Comparison of ENCODE assay signal across 27 mouse cellular contexts in the genomic region with DNA sequence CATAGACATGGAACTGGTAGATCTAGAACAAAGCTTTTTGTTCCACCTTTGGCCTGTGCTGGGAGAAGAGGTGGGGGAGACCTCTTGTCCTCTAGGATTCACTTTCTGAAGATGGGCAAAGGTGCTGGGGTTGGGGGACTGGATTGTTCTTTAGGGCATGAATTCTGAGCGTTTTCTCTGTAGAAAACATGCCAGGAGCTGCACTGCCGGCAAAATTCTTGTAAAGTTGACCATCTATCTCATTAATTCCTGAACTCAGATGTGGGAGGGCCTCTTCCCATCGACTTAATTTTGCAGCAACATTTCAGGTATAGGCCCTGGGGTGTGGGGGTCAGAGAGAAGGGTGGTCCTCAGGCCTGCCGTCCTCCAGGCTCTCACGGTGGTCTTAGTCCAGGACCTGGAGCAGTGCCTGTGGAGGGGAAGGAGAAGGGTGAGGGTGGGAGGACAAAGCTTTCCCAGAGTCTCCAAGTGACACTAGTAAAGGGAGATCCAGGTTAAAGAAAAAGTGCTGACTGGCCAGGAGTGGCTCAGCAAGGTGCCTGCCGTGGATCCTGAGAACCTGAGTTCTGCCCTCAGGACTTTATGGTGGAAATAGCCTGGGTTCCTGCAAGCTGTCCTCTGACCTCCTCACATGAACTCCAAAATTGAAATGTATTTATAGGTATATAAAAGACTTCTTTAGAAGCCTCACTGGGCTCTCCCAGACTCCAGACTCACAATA. TPM values are rescaled to one million over a fixed set of nuclear protein-coding genes. Genes with fewer than 3 reads are reported as not detected.
A peak's percentile ranks its signal among the peaks of the same experiment; 100 is the strongest.
DNase-seq lines count a peak whose midpoint lies in the region; ATAC-seq and TF ChIP-seq lines count a peak whose summit lies in the region.
"Had no signal": no experiment of that assay in that cellular context is flagged by ENCODE, and none has a peak within 500 bp of the region (broad histone marks: within the 10 kb centered on the region; RNA-seq: fewer than 3 reads in every experiment).

No protein-coding gene starts in this region.

- peak overlapping the region; percentile 10 for H3K27ac ChIP-seq in kidney, embryonic 15.5 days
- peak overlapping the region; percentile 35; the same call in 1 of the 2 replicates for H3K27ac ChIP-seq in ES-Bruce4 (ENCODE audit: insufficient read depth, low read length)
- H3K27ac ChIP-seq in limb, embryonic 13.5 days = peak overlapping the region; percentile 22; the same call in 1 of the 2 replicates
- H3K27ac ChIP-seq: forebrain, embryonic 10.5 days; heart, embryonic 15.5 days; hindbrain, embryonic 15.5 days; left cerebral cortex, adult 2 months; neural tube, embryonic 15.5 days had no signal

- no peaks in the 10 kb centered on the region for H3K9me3 ChIP-seq in kidney, embryonic 15.5 days (replicated peaks)
- no peaks in the 10 kb centered on the region for H3K9me3 ChIP-seq in ES-Bruce4 (replicated peaks; ENCODE audit: control insufficient read depth, insufficient read depth, low read length, poor library complexity, severe bottlenecking)
- no peaks in the 10 kb centered on the region for H3K9me3 ChIP-seq in limb, embryonic 13.5 days
- H3K9me3 ChIP-seq: embryonic facial prominence, embryonic 15.5 days; forebrain, embryonic 10.5 days; heart, embryonic 15.5 days; hindbrain, embryonic 15.5 days; limb, embryonic 12.5 days; neural tube, embryonic 15.5 days had no signal

- peaks cover 10% of the 10 kb centered on the region for H3K4me1 ChIP-seq in kidney, embryonic 15.5 days
- no peaks in the 10 kb centered on the region for H3K4me1 ChIP-seq in ES-Bruce4 (ENCODE audit: control insufficient read depth, insufficient read depth, low read length)
- peaks cover 10% of the 10 kb centered on the region for H3K4me1 ChIP-seq in limb, embryonic 13.5 days

- TF ChIP-seq EP300 in ES-Bruce4 (IDR thresholded peaks at IDR 0.05; ENCODE audit: insufficient read depth, low read depth, low read length) = no peak

- no peak for TF ChIP-seq CTCF in ES-Bruce4 (IDR thresholded peaks at IDR 0.05; ENCODE audit: low read depth, low read length)

- H3K9ac ChIP-seq in kidney, embryonic 15.5 days = no peak overlapping the region
- H3K9ac ChIP-seq in ES-Bruce4 (ENCODE audit: low read depth, poor library complexity, severe bottlenecking) = no peak overlapping the region
- no peak overlapping the region for H3K9ac ChIP-seq in limb, embryonic 13.5 days
- H3K9ac ChIP-seq: embryonic facial prominence, embryonic 15.5 days; heart, embryonic 15.5 days; hindbrain, embryonic 15.5 days; limb, embryonic 12.5 days; lung, embryonic 14.5 days; neural tube, embryonic 15.5 days had no signal

- H3K27me3 ChIP-seq in kidney, embryonic 15.5 days = no peaks in the 10 kb centered on the region
- H3K27me3 ChIP-seq in ES-Bruce4 (ENCODE audit: control insufficient read depth, insufficient read depth, low read length, poor library complexity, severe bottlenecking) = no peaks in the 10 kb centered on the region
- no peaks in the 10 kb centered on the region for H3K27me3 ChIP-seq in limb, embryonic 13.5 days
- H3K27me3 ChIP-seq: embryonic facial prominence, embryonic 15.5 days; heart, embryonic 15.5 days; hindbrain, embryonic 15.5 days; limb, embryonic 12.5 days; neural tube, embryonic 15.5 days had no signal

- TF ChIP-seq POLR2A in ES-Bruce4 (IDR thresholded peaks at IDR 0.05; ENCODE audit: insufficient read depth, low read length) = no peak

- no peak overlapping the region for H3K4me2 ChIP-seq in kidney, embryonic 15.5 days
- no peak overlapping the region for H3K4me2 ChIP-seq in limb, embryonic 13.5 days (replicated peaks)
- H3K4me2 ChIP-seq: embryonic facial prominence, embryonic 15.5 days; heart, embryonic 15.5 days; hindbrain, embryonic 15.5 days; limb, embryonic 12.5 days; lung, embryonic 14.5 days; neural tube, embryonic 15.5 days had no signal

- 38% methylated on average over 6 of the region's 6 CpGs for WGBS in kidney, embryonic 15.5 days
- WGBS in limb, embryonic 13.5 days = 46% methylated on average over 6 of the region's 6 CpGs

- H3K36me3 ChIP-seq in kidney, embryonic 15.5 days = peaks cover 44% of the 10 kb centered on the region
- peaks cover 41% of the 10 kb centered on the region for H3K36me3 ChIP-seq in ES-Bruce4 (ENCODE audit: control insufficient read depth, insufficient read depth, low read length, poor library complexity, severe bottlenecking)
- H3K36me3 ChIP-seq in limb, embryonic 13.5 days = peaks cover 41% of the 10 kb centered on the region

- ATAC-seq in kidney, embryonic 15.5 days (replicated peaks; ENCODE audit: low FRiP score) = no peak
- no peak for ATAC-seq in limb, embryonic 13.5 days (ENCODE audit: low FRiP score, low read depth)
- ATAC-seq: CD4-positive, CD25-positive, alpha-beta regulatory T cell, adult 4 months had no signal

- DNase-seq in kidney, adult 9 months = no peak
- DNase-seq in A20 (ENCODE audit: low read depth, low spot score) = peak; percentile 42
- DNase-seq in gastrocnemius, adult 8-10 months (ENCODE audit: low spot score in 2 of 2) = no peak
- no peak for DNase-seq in gastrocnemius, postnatal 10 days
- no peak for DNase-seq in cerebellum, postnatal 25 days
- DNase-seq: adrenal gland, adult 2 months; cerebellum, adult 9-10 months; gastrocnemius, postnatal 14 days; heart, adult 18-20 months; heart, postnatal 4 days; kidney, adult 18-20 months; kidney, postnatal 25 days; lung, postnatal 4 days; midbrain, embryonic 14.5 days; thymus, adult 18-20 months had no signal

- no peak overlapping the region for H3K4me3 ChIP-seq in kidney, embryonic 15.5 days (replicated peaks)
- no peak overlapping the region for H3K4me3 ChIP-seq in ES-Bruce4 (ENCODE audit: low read depth, low read length)
- H3K4me3 ChIP-seq in limb, embryonic 13.5 days = no peak overlapping the region
- H3K4me3 ChIP-seq: embryonic facial prominence, embryonic 15.5 days; forebrain, embryonic 10.5 days; heart, embryonic 15.5 days; hindbrain, embryonic 15.5 days; left cerebral cortex, adult 2 months; limb, embryonic 12.5 days; neural tube, embryonic 15.5 days had no signal

RNA-seq across cellular contexts. Expression of a gene that starts 6.4 kb away (rescaled TPM):
- polyA plus RNA-seq in kidney, embryonic 15.5 days (2015; fragmentation: Nextera tagmentation; extraction: Ambion mirVana) = 1,407 and 1,464 TPM in 2 replicates
- 2,205 and 2,405 TPM in 2 replicates for polyA plus RNA-seq in ES-Bruce4 (2011; ENCODE audit: insufficient read depth, insufficient read length, low read depth, missing spikeins)
- 1,301 and 1,325 TPM in 2 replicates for polyA plus RNA-seq in limb, embryonic 13.5 days (2015; fragmentation: Nextera tagmentation; extraction: Ambion mirVana)
- 100 to 1,000 TPM; 426 to 569 (median 499) TPM for total RNA-seq in gastrocnemius, adult 8-10 months (2022)
- 100 to 1,000 TPM; 710 to 760 TPM for total RNA-seq in gastrocnemius, postnatal 10 days (2021)

RNA-seq across cellular contexts. Expression of a gene that starts 15.6 kb away (rescaled TPM):
- polyA plus RNA-seq in kidney, embryonic 15.5 days (2015; fragmentation: Nextera tagmentation; extraction: Ambion mirVana) = not detected in 2 replicates
- 7.3 and 10.3 TPM in 2 replicates for polyA plus RNA-seq in ES-Bruce4 (2011; ENCODE audit: insufficient read depth, insufficient read length, low read depth, missing spikeins)
- not detected in 2 replicates for polyA plus RNA-seq in limb, embryonic 13.5 days (2015; fragmentation: Nextera tagmentation; extraction: Ambion mirVana)
- total RNA-seq in gastrocnemius, adult 8-10 months (2022) = not detected
- total RNA-seq in gastrocnemius, postnatal 10 days (2021) = under 1 TPM in 1 of 2 experiments, not detected in 1; 0.77 TPM
- total RNA-seq: heart, adult 18-20 months; heart, postnatal 4 days had no signal
- polyA plus RNA-seq: adrenal gland, adult 2 months; limb, embryonic 12.5 days; lung, embryonic 14.5 days; midbrain, embryonic 14.5 days had no signal

RNA-seq across cellular contexts. Expression of a gene that starts 23.7 kb away (rescaled TPM):
- 32.4 and 37.1 TPM in 2 replicates for polyA plus RNA-seq in kidney, embryonic 15.5 days (2015; fragmentation: Nextera tagmentation; extraction: Ambion mirVana)
- polyA plus RNA-seq in ES-Bruce4 (2011; ENCODE audit: insufficient read depth, insufficient read length, low read depth, missing spikeins) = 15.3 and 15.7 TPM in 2 replicates
- polyA plus RNA-seq in limb, embryonic 13.5 days (2015; fragmentation: Nextera tagmentation; extraction: Ambion mirVana) = 34.0 and 37.3 TPM in 2 replicates
- 10 to 100 TPM in 2 of 4 experiments, 1 to 10 TPM in 2; 8.7 to 13.2 (median 9.8) TPM for total RNA-seq in gastrocnemius, adult 8-10 months (2022)
- 1 to 10 TPM; 8.9 to 9.8 TPM for total RNA-seq in gastrocnemius, postnatal 10 days (2021)

RNA-seq across cellular contexts. Expression of a gene that starts 42.0 kb away (rescaled TPM):
- polyA plus RNA-seq in kidney, embryonic 15.5 days (2015; fragmentation: Nextera tagmentation; extraction: Ambion mirVana) = 0.18 TPM in 1 of 2 replicates, not detected in the other
- not detected in 2 replicates for polyA plus RNA-seq in ES-Bruce4 (2011; ENCODE audit: insufficient read depth, insufficient read length, low read depth, missing spikeins)
- polyA plus RNA-seq in limb, embryonic 13.5 days (2015; fragmentation: Nextera tagmentation; extraction: Ambion mirVana) = 0.76 and 0.97 TPM in 2 replicates
- total RNA-seq in gastrocnemius, adult 8-10 months (2022) = not detected
- total RNA-seq in gastrocnemius, postnatal 10 days (2021) = under 1 TPM in 1 of 2 experiments, not detected in 1; 0.23 TPM
- total RNA-seq: adrenal gland, adult 2 months; gastrocnemius, postnatal 14 days; heart, adult 18-20 months; heart, postnatal 4 days; left cerebral cortex, adult 2 months had no signal
- polyA plus RNA-seq: adrenal gland, adult 2 months; forebrain, embryonic 10.5 days; hindbrain, embryonic 15.5 days; limb, embryonic 12.5 days; midbrain, embryonic 14.5 days; neural tube, embryonic 15.5 days had no signal
